Mouse (Mus musculus) layer of hippocampus, postnatal 14 days (tissue): ENCODE data around the gene Olfr561. TPM values are rescaled to one million over a fixed set of nuclear protein-coding genes. Genes with fewer than 3 reads are reported as not detected.

Source experiments
- DNase-seq, 2 experiments: peaks; one replicate each; pipeline ENCODE4 v3.0.0; 2021 to 2022; ENCODE audit warnings: low spot score in 2 of 2, mixed read lengths in 1 of 2
- long read RNA-seq, 2 experiments: library from polyadenylated mRNA; stranded (forward); transcript quantifications; one replicate each; pipeline ENCODE4 v2.0.0; 2021
- total RNA-seq, 2 experiments: library from RNA; stranded (reverse); gene quantifications; 2 replicates each; pipeline ENCODE4 v1.2.3; 2021

The Olfr561 gene
- total RNA-seq: under 1 TPM in 1 of 2 experiments, not detected in 1; 0.24 TPM
- long read RNA-seq, experiment 1: 0 reads
- long read RNA-seq, experiment 2: 0 reads

DNA sequence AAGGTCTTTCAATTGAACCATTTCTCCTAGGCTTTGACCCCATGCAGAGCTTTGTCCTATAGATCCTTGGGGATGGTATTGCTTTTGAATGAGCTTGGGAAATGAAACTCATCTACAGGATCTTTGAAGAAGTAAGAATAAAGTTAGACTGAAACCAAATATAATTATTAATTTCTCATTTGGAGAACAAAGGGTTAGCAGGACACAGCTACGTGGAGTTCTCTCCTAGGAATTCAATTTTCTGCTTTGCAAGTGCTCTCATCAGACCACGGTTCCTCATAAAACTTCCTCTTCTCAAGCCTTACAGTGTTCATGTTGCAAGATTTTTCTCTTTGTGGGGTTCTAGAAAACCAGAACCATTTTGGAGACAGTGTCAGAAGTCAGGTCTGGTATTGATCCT is at the start of gene Olfr561:
TSS of gene Olfr561 (plus strand) at position 301 of the 400 bp plus-strand sequence.
- no peak for DNase-seq

DNA sequence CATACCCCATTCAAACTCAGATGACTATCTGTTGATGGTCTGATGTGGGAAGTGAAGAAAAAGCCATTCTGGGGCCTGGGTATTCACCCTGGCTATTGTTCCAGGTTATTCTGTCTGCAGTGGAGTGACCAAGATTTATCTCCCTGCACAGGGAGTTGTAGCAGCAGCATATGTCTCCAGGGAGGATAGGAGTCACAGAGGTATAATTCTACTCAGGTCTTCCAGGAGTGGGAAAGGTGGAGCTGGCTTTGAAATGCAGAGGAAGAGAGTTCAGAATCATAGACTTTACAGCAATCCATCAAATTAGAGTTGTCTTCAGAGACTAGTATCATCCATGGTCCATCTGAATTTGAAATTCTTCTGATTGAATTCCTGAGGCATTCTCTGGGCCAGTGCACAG is 43.6 kb upstream of the Olfr561 start, which contains the start of gene Olfr559:
TSS of gene Olfr559 (minus strand) at position 101 of the 400 bp plus-strand sequence.
- no peak for DNase-seq

DNA sequence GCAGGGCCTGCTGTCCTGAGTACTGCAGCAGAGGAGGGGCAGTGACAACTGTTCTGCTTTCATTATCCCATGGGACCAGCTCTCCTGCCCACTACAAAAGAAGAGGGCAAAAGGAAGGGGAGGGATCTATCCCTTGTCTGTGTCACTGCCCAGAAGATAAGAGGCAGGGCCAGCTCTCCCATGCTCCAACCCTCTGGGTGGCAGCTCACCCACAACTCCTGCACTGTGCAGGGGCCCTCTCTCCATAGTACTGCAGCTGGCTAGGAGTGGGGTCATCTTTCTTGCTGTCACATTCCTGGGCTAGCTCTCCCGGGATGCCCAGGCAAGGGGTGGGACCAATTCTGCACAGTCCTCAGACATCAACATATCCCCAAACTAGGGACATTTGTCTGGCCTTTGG is 37.2 kb upstream of the Olfr561 start:
- no peak for DNase-seq

DNA sequence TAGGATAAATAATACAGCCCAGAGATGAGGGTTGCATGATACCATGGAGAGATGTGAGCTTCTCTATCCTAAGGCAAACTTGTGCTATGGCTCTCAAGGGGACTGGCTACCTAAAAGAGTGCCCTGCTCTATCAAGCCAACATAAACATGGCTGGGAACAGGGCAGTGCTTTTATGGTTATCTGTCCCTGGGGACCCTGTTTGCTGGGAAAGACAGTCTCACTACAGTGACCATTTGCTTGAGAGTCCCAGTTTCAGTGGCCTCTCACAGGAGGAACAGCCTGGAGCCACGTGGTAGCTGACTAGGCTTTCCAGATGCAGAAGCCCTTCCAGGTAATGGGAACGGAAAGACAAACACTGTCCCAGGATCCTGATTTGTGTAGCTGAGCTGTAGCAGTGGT is 33.3 kb upstream of the Olfr561 start:
- no peak for DNase-seq

DNA sequence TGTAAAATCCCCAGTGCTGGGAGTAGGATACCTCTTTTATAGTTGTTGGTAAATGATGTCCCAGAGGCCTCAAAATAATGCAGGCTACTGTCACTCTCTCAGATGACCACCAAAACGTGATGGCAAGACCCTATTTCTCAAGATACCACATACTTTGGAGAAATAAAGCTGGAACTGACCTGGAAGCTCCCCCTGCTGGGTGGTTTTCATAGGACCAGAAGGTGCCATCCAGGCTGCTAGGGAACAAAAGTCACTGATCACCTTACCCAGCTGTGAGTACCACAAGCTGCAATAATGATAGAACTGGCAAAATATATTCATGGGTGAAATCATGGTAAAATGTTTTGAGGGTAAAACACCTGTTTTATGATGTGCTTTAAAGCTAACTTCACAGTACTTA is 18.9 kb upstream of the Olfr561 start:
- no peak for DNase-seq

DNA sequence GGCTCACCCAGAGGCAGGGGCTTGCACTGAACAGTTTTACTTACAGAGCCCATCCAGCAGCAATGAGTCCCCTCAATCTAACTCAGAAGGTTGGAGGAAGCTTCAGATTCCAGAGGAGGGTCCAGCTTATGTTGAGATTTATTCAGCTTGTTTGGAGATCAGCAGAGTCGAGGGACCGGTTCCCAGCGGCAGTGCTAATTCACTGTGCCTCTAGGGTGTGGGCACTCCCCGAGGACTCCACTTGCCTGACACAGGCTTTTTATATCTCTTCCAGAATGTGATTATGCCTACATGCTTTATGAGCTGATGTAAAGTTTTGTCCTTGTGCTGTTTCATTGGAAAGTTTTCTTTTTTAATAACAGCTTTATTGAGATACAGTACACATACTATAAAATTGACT is 11.8 kb upstream of the Olfr561 start, which contains the start of the genes Olfr560 and Olfr78:
TSS of gene Olfr560 (minus strand) at position 101 of the 400 bp plus-strand sequence.
TSS of gene Olfr78 (minus strand) at position 206 of the 400 bp plus-strand sequence.
- no peak for DNase-seq

DNA sequence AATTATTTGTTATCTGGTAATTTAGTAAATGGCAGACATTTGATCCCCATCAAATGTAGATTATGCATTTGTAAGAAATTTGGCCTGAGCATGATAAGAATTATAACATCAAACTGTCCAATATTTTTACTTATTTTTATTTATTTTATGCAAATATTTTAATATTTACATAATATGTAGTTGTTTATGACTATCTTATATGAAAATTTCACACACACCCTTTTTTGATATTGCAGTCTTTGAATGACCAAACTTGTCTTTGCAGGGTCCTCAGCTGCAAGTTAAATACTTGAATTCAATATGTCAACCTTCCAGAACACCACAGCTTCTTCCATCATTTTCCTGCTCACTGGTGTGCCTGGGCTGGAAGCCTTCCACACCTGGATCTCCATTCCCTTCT is 32.2 kb downstream of the Olfr561 start, which contains the start of gene Olfr564:
TSS of gene Olfr564 (plus strand) at position 301 of the 400 bp plus-strand sequence.
- DNase-seq: no peak

Other genes starting within 250 kb of the Olfr561 start
- not detected for gene Olfr547, start 236.5 kb upstream of the Olfr561 start, total RNA-seq
- gene Olfr548-ps1, start 230.3 kb upstream of the Olfr561 start, total RNA-seq: not detected
- gene Olfr549, start 221.4 kb upstream of the Olfr561 start, total RNA-seq: not detected
- gene Trim21, start 205.7 kb upstream of the Olfr561 start, total RNA-seq: 1 to 10 TPM; 2.5 to 3.2 TPM
- 1 to 10 TPM; 2.8 to 2.9 TPM for gene Olfr550, start 199.8 kb upstream of the Olfr561 start, total RNA-seq
- not detected for gene Olfr551, start 179.3 kb upstream of the Olfr561 start, total RNA-seq
- gene Olfr552, start 173.5 kb upstream of the Olfr561 start, total RNA-seq: under 1 TPM in 1 of 2 experiments, not detected in 1; 0.12 TPM
- not detected for gene Olfr553, start 153.0 kb upstream of the Olfr561 start, total RNA-seq
- gene Olfr554, start 132.8 kb upstream of the Olfr561 start, total RNA-seq: not detected
- gene Olfr555, start 112.4 kb upstream of the Olfr561 start, total RNA-seq: not detected
- gene Olfr556, start 106.3 kb upstream of the Olfr561 start, total RNA-seq: under 1 TPM in 1 of 2 experiments, not detected in 1; 0.09 TPM
- 1 to 10 TPM; 5.5 to 6.4 TPM for gene Trim68, start 83.9 kb upstream of the Olfr561 start, total RNA-seq
- gene Olfr557, start 75.3 kb upstream of the Olfr561 start, total RNA-seq: under 1 TPM; 0.19 to 0.21 TPM
- gene Olfr558, start 69.0 kb upstream of the Olfr561 start, total RNA-seq: under 1 TPM; 0.41 to 0.45 TPM
- gene Olfr33, start 52.2 kb upstream of the Olfr561 start, total RNA-seq: not detected
- not detected for gene Olfr559, start 43.7 kb upstream of the Olfr561 start, total RNA-seq
- not detected for gene Olfr560, start 11.9 kb upstream of the Olfr561 start, total RNA-seq
- under 1 TPM; 0.16 to 0.38 TPM for gene Olfr78, start 11.8 kb upstream of the Olfr561 start, total RNA-seq
- not detected for gene Olfr564, start 32.3 kb downstream of the Olfr561 start, total RNA-seq
- not detected for gene Olfr566, start 87.5 kb downstream of the Olfr561 start, total RNA-seq
- gene Olfr568, start 105.9 kb downstream of the Olfr561 start, total RNA-seq: not detected
- gene Olfr569, start 119.7 kb downstream of the Olfr561 start, total RNA-seq: not detected
- under 1 TPM in 1 of 2 experiments, not detected in 1; 0.53 TPM for gene Olfr570, start 123.4 kb downstream of the Olfr561 start, total RNA-seq
- not detected for gene Olfr571, start 146.3 kb downstream of the Olfr561 start, total RNA-seq
- gene Olfr572, start 153.2 kb downstream of the Olfr561 start, total RNA-seq: not detected
- gene Olfr573-ps1, start 171.4 kb downstream of the Olfr561 start, total RNA-seq: not detected
- not detected for gene Olfr574, start 177.2 kb downstream of the Olfr561 start, total RNA-seq
- gene Olfr575, start 187.6 kb downstream of the Olfr561 start, total RNA-seq: not detected
- not detected for gene Olfr576, start 191.4 kb downstream of the Olfr561 start, total RNA-seq
- gene Olfr577, start 204.7 kb downstream of the Olfr561 start, total RNA-seq: not detected
- gene Olfr578, start 218.1 kb downstream of the Olfr561 start, total RNA-seq: not detected